Mouse (Mus musculus): ENCODE data around the gene Dohh. TPM values are rescaled to one million over a fixed set of nuclear protein-coding genes. Genes with fewer than 3 reads are reported as not detected.
A peak's percentile ranks its signal among the peaks of the same experiment; 100 is the strongest.

The Dohh gene
- 119 and 123 TPM in 2 replicates for polyA plus RNA-seq (2012; rRNA removed)

DNA sequence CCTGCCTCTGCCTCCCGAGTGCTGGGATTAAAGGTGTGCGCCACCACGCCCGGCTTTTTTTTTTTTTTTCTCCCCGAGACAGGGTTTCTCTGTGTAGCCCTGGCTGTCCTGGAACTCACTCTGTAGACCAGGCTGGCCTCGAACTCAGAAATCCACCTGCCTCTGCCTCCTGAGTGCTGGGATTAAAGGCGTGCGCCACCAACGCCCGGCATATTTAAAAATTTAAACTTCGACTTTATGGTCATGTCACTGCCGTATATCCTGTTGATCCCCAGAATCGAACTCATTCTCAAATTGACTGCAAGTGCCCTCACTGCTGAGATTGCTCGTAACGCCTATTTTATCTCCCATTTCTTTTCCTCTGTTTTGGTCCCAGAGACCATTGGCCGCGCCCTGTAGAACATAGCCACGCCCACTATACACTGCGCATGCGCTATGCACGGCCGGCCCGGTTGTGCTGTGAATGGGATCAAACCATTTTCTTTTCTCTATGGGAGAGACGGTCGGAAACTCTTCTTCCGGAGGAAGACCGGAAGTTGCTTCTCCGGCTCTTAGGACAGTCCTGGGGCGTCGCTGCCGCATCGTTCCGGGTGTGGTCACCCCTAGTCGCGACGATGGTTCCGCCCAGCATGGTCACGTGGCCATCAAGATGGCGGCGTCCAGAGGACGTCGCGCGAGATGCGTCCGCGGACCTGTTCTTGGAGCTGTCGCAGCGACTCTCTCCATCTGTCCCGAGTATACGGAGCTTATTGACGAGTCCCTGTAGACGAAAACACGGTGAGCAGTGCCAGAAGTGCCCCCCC is at the start of gene Dohh, which contains the start of gene Gm48551:
Dohh (plus strand) TSS at position 627 of the 803 bp plus-strand sequence.
Gm48551 (plus strand) TSS at position 665 of the 803 bp plus-strand sequence.
- 8% methylated on average over 54 of the region's 54 CpGs for WGBS

GRCm38 (mm10) chr10:81335393-81336340 is 48.6 kb upstream of the Dohh start:
- H3K27me3 ChIP-seq (ENCODE audit: control insufficient read depth, insufficient read depth, low read length), result no peaks in the 10 kb centered on the region
- no peak overlapping the region for H3K4me3 ChIP-seq (ENCODE audit: control insufficient read depth, insufficient read depth, low read length)
- no peak overlapping the region for H3K27ac ChIP-seq (ENCODE audit: control insufficient read depth, insufficient read depth, low read length)
- DNase-seq, result no peak
- no peak for TF ChIP-seq POLR2A (IDR thresholded peaks at IDR 0.05; ENCODE audit: control insufficient read depth, extremely low read depth, insufficient read depth, low read length, poor library complexity)
- TF ChIP-seq CTCF (IDR thresholded peaks at IDR 0.05; ENCODE audit: borderline replicate concordance, control insufficient read depth, extremely low read depth, insufficient read depth, low read length, poor library complexity), result no peak
- WGBS, result 90% methylated on average over 19 of the region's 19 CpGs
- H3K36me3 ChIP-seq (ENCODE audit: control insufficient read depth, insufficient read depth, low read length), result peaks cover 32% of the 10 kb centered on the region
- H3K4me1 ChIP-seq (replicated peaks; ENCODE audit: control insufficient read depth, insufficient read depth, low read length), result peaks cover 22% of the 10 kb centered on the region

More for the DNA sequence above, at the start of gene Dohh, which contains the start of gene Gm48551:
- Histone ChIP-seq H3K4me1 (replicated peaks; ENCODE audit: control insufficient read depth, insufficient read depth, low read length) (peaks cover 24% of the 10 kb centered on the region), H3K27ac (ENCODE audit: control insufficient read depth, insufficient read depth, low read length) (peak within 1 kb of the TSS; percentile 17), H3K36me3 (ENCODE audit: control insufficient read depth, insufficient read depth, low read length) (peaks cover 10% of the 10 kb centered on the region), H3K27me3 (ENCODE audit: control insufficient read depth, insufficient read depth, low read length) (no peaks in the 10 kb centered on the region), H3K4me3 (ENCODE audit: control insufficient read depth, insufficient read depth, low read length) (peak within 1 kb of the TSS; percentile 68)
- peak; percentile 96 for DNase-seq
- no peak; the same call in 1 of the 2 replicates for TF ChIP-seq CTCF (IDR thresholded peaks at IDR 0.05; ENCODE audit: borderline replicate concordance, control insufficient read depth, extremely low read depth, insufficient read depth, low read length, poor library complexity)
- peak; percentile 72; the same call in 1 of the 2 replicates for TF ChIP-seq POLR2A (IDR thresholded peaks at IDR 0.05; ENCODE audit: control insufficient read depth, extremely low read depth, insufficient read depth, low read length, poor library complexity)

GRCm38 (mm10) chr10:81336558-81336957 is 47.7 kb upstream of the Dohh start:
- TF ChIP-seq CTCF (IDR thresholded peaks at IDR 0.05; ENCODE audit: borderline replicate concordance, control insufficient read depth, extremely low read depth, insufficient read depth, low read length, poor library complexity), result no peak
- TF ChIP-seq POLR2A (IDR thresholded peaks at IDR 0.05; ENCODE audit: control insufficient read depth, extremely low read depth, insufficient read depth, low read length, poor library complexity), result no peak
- no peaks in the 10 kb centered on the region for H3K27me3 ChIP-seq (ENCODE audit: control insufficient read depth, insufficient read depth, low read length)
- WGBS, result 98% methylated on average over 4 of the region's 4 CpGs
- no peak overlapping the region for H3K4me3 ChIP-seq (ENCODE audit: control insufficient read depth, insufficient read depth, low read length)
- peaks cover 31% of the 10 kb centered on the region for H3K36me3 ChIP-seq (ENCODE audit: control insufficient read depth, insufficient read depth, low read length)
- no peak overlapping the region for H3K27ac ChIP-seq (ENCODE audit: control insufficient read depth, insufficient read depth, low read length)
- peaks cover 18% of the 10 kb centered on the region for H3K4me1 ChIP-seq (replicated peaks; ENCODE audit: control insufficient read depth, insufficient read depth, low read length)
- no peak for DNase-seq

GRCm38 (mm10) chr10:81340551-81341332 is 43.5 kb upstream of the Dohh start:
- no peak for DNase-seq
- WGBS, result 88% methylated on average over 17 of the region's 17 CpGs
- peaks cover 7% of the 10 kb centered on the region for H3K4me1 ChIP-seq (replicated peaks; ENCODE audit: control insufficient read depth, insufficient read depth, low read length)
- H3K27me3 ChIP-seq (ENCODE audit: control insufficient read depth, insufficient read depth, low read length), result peaks cover 11% of the 10 kb centered on the region
- no peak overlapping the region for H3K27ac ChIP-seq (ENCODE audit: control insufficient read depth, insufficient read depth, low read length)
- H3K4me3 ChIP-seq (ENCODE audit: control insufficient read depth, insufficient read depth, low read length), result no peak overlapping the region
- no peaks in the 10 kb centered on the region for H3K36me3 ChIP-seq (ENCODE audit: control insufficient read depth, insufficient read depth, low read length)
- TF ChIP-seq CTCF (IDR thresholded peaks at IDR 0.05; ENCODE audit: borderline replicate concordance, control insufficient read depth, extremely low read depth, insufficient read depth, low read length, poor library complexity) (no peak), POLR2A (IDR thresholded peaks at IDR 0.05; ENCODE audit: control insufficient read depth, extremely low read depth, insufficient read depth, low read length, poor library complexity) (no peak)

- TF ChIP-seq CTCF (IDR thresholded peaks at IDR 0.05; ENCODE audit: borderline replicate concordance, control insufficient read depth, extremely low read depth, insufficient read depth, low read length, poor library complexity), result peak; percentile 86; the same call in 1 of the 2 replicates
- TF ChIP-seq POLR2A (IDR thresholded peaks at IDR 0.05; ENCODE audit: control insufficient read depth, extremely low read depth, insufficient read depth, low read length, poor library complexity), result no peak
- 49% methylated on average over 16 of the region's 16 CpGs for WGBS
- Histone ChIP-seq H3K27me3 (ENCODE audit: control insufficient read depth, insufficient read depth, low read length) (peaks cover 11% of the 10 kb centered on the region), H3K27ac (ENCODE audit: control insufficient read depth, insufficient read depth, low read length) (no peak overlapping the region), H3K36me3 (ENCODE audit: control insufficient read depth, insufficient read depth, low read length) (no peaks in the 10 kb centered on the region), H3K4me3 (ENCODE audit: control insufficient read depth, insufficient read depth, low read length) (no peak overlapping the region), H3K4me1 (replicated peaks; ENCODE audit: control insufficient read depth, insufficient read depth, low read length) (peaks cover 9% of the 10 kb centered on the region)
- DNase-seq, result peak; percentile 83
Observed at GRCm38 (mm10) chr10:81341333-81341949, 42.8 kb upstream of the Dohh start.

Measured in thymus, adult 2 months (tissue).